Mouse (Mus musculus) kidney, adult 2 months (tissue): ENCODE results near the gene Ly6g6e. TPM values are rescaled to one million over a fixed set of nuclear protein-coding genes. Genes with fewer than 3 reads are reported as not detected.
"Not testable (repeated sequence)": the region's sequence is repeated elsewhere in the genome, so short reads cannot be mapped to it uniquely, and the experiment has no call there.

ENCODE experiments used
- DNase-seq: peaks from one replicate; pipeline ENCODE4 v3.0.0; 2021
- H3K27ac ChIP-seq: fragments of 200-500 bp; 2 replicates; pipeline ENCODE4 v1.5.1; 2012; ENCODE audit warnings: low read depth, low read length, control low read depth, inconsistent platforms; ENCODE audit not compliant: insufficient read depth
- H3K27me3 ChIP-seq: fragments of 200-500 bp; replicated peaks from 2 replicates; pipeline ENCODE4 v1.6.1; 2012; ENCODE audit warnings: mild to moderate bottlenecking, moderate library complexity, low read length, inconsistent platforms; ENCODE audit not compliant: control insufficient read depth, insufficient read depth
- H3K36me3 ChIP-seq: fragments of 200-500 bp; 2 replicates; pipeline ENCODE4 v1.6.1; 2012; ENCODE audit warnings: mild to moderate bottlenecking, moderate library complexity, low read length, inconsistent platforms; ENCODE audit not compliant: control insufficient read depth, insufficient read depth
- H3K4me1 ChIP-seq: fragments of 200-500 bp; 2 replicates; pipeline ENCODE4 v1.6.1; 2011; ENCODE audit warnings: low read length; ENCODE audit not compliant: control insufficient read depth, insufficient read depth
- H3K4me3 ChIP-seq: fragments of 200-500 bp; 2 replicates; pipeline ENCODE4 v1.5.1; 2011; ENCODE audit warnings: mild to moderate bottlenecking, low read depth, low read length, control low read depth; ENCODE audit not compliant: insufficient read depth
- CTCF ChIP-seq: fragments of 200-500 bp; conservative IDR thresholded peaks from 2 replicates; pipeline ENCODE4 v1.5.1; 2011; ENCODE audit warnings: low read depth, mild to moderate bottlenecking, control low read depth, low read length, moderate library complexity, mixed read lengths; ENCODE audit not compliant: insufficient read depth, insufficient read length
- POLR2A ChIP-seq: fragments of 200-500 bp; IDR thresholded peaks from one replicate; pipeline ENCODE4 v1.6.1; 2011; ENCODE audit warnings: low read depth, low read length, control low read depth
- WGBS: fragments of 180-500 bp; shearing (Covaris S2); methylation state at CpG from one replicate; pipeline ENCODE4 v1.1.7; 2018; 5-methylcytosine and 5-hydroxymethylcytosine counted together
- polyA plus RNA-seq: library from polyadenylated mRNA; depleted of rRNA; stranded (reverse); fragments of >200 nt; gene quantifications from 2 replicates; pipeline ENCODE4 v1.2.3, GENCODE M21; 2012; rRNA removed

Ly6g6e gene
- polyA plus RNA-seq, 1 experiment: 2.5 TPM

GRCm38 (mm10) chr17:35121871-35122303 lies 45.2 kb downstream of the Ly6g6e start, which contains the start of gene Csnk2b:
Gene Csnk2b (minus strand): TSS chr17:35122053.
- Histone ChIP-seq H3K27me3 (no peaks in the 10 kb centered on the region), H3K36me3 (peaks cover 3% of the 10 kb centered on the region; the same call in 1 of the 2 replicates), H3K4me1 (peaks cover 18% of the 10 kb centered on the region; the same call in 1 of the 2 replicates), H3K27ac (peak within 1 kb of the TSS; percentile 70), H3K4me3 (peak within 1 kb of the TSS; percentile 84)
- under 1% methylated on average over 19 of the region's 19 CpGs for WGBS
- TF ChIP-seq CTCF (peak; percentile 15; the same call in 1 of the 2 replicates), POLR2A (no peak)
- peak; percentile 67 for DNase-seq

DNA sequence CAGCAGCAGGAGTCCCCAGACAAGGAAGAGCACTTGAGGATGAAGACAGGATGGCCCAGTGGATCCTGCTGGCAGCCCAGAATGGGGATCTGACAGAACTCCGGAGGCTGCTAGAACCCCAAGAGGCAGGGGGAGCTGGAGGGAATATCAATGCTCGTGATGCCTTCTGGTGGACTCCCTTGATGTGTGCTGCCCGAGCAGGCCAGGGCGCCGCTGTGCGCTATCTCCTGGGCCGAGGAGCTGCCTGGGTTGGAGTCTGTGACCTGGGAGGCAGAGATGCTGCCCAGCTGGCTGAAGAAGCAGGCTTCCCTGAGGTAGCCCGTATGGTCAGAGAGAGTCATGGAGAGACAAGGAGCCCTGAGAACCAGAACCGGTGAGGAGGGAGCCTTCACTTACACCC lies 46.6 kb downstream of the Ly6g6e start:
- not testable (repeated sequence) for DNase-seq, H3K36me3 ChIP-seq, H3K4me3 ChIP-seq, H3K27ac ChIP-seq, H3K27me3 ChIP-seq
- H3K4me1 ChIP-seq: peaks cover 26% of the 10 kb centered on the region; the same call in 1 of the 2 replicates
- WGBS: 93% methylated on average over 9 of the region's 9 CpGs

GRCm38 (mm10) chr17:35124261-35124896 lies 47.7 kb downstream of the Ly6g6e start:
- not testable (repeated sequence) for H3K27me3 ChIP-seq, H3K4me3 ChIP-seq, H3K36me3 ChIP-seq
- Histone ChIP-seq H3K4me1 (peaks cover 26% of the 10 kb centered on the region; the same call in 1 of the 2 replicates), H3K27ac (peak overlapping the region; percentile 21; the same call in 1 of the 2 replicates)
- WGBS: 80% methylated on average over 12 of the region's 12 CpGs
- peak; percentile 62 for DNase-seq

DNA sequence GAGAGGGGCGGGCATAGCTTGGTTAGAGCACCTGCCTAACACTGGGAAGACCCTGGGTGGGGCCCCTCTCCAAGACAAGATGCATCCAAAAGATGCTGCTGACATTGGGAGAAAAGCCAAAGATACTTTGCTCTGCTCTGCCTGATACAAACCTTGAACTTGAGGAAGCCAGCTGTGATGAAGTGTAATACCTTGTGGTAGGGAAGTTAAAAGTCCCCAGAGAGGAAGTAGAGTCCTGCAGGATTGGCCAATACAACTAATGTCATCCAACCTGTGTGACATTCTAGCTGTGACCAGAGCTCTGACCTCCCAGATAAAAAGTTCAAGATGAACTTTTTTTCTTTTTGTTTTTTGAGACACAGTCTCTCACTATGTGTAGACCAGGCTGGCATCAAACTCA lies 48.4 kb downstream of the Ly6g6e start:
- H3K27ac ChIP-seq: peak overlapping the region; percentile 61; the same call in 1 of the 2 replicates
- peaks cover 25% of the 10 kb centered on the region; the same call in 1 of the 2 replicates for H3K4me1 ChIP-seq
- no peak for DNase-seq
- TF ChIP-seq POLR2A: no peak
- H3K36me3 ChIP-seq: no peaks in the 10 kb centered on the region; the same call in 1 of the 2 replicates
- H3K4me3 ChIP-seq: no peak overlapping the region
- H3K27me3 ChIP-seq: no peaks in the 10 kb centered on the region
- 96% methylated on average over 1 of the region's 1 CpGs for WGBS

- WGBS: 23% methylated on average over 6 of the region's 6 CpGs
- Histone ChIP-seq H3K36me3 (no peaks in the 10 kb centered on the region; the same call in 1 of the 2 replicates), H3K4me1 (peaks cover 23% of the 10 kb centered on the region; the same call in 1 of the 2 replicates), H3K27ac (peak overlapping the region; percentile 61; the same call in 1 of the 2 replicates), H3K4me3 (peak overlapping the region; percentile 96), H3K27me3 (no peaks in the 10 kb centered on the region)
- TF ChIP-seq POLR2A (no peak), CTCF (no peak)
- DNase-seq: peak; percentile 30
Observed at GRCm38 (mm10) chr17:35125578-35125977, 48.9 kb downstream of the Ly6g6e start.

DNA sequence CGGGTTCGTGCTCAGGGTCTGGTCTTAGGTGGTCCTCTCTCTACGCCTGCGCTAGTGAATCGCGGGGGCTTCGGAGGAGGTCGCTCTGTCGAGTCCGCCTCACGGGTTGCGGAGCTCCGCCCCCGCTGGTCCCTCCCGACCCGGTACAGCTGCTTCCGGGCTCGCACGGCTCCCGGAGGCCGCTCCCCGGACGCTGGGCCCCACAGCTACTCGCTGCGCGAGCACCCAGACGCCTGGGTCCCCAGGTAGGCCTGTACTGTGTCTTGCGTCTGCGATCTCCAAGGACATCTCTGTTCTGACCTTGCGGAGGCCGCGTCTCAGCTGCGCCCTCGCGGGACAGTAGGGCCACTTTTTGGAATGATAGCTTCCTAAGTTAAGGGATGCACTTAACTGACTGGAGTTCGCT lies 49.5 kb downstream of the Ly6g6e start, which contains the start of gene D17H6S53E:
Gene D17H6S53E (plus strand): TSS at position 168 of the 406 bp plus-strand sequence.
- Histone ChIP-seq H3K36me3 (no peaks in the 10 kb centered on the region; the same call in 1 of the 2 replicates), H3K4me1 (peaks cover 23% of the 10 kb centered on the region; the same call in 1 of the 2 replicates), H3K27ac (peak within 1 kb of the TSS; percentile 87), H3K4me3 (peak within 1 kb of the TSS; percentile 96), H3K27me3 (no peaks in the 10 kb centered on the region)
- WGBS: under 1% methylated on average over 36 of the region's 36 CpGs
- TF ChIP-seq CTCF (no peak), POLR2A (peak; percentile 48)
- peak; percentile 82 for DNase-seq

DNA sequence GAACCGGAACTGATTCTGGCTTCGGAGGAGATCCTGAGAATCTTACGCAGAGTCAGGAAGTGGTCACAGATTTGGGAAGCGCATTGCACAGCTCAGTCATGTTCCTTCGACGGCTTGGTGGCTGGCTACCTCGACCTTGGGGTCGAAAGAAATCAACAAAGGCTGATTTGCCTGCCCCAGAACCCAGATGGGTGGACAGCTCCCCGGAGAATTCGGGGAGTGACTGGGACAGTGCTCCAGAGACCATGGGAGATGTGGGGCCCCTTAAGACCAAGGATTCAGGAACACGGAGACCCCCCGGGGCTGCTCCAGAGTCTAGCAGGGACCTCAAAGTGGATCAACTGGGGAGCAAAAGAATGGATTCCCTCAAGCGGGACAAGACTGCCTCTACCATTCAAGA lies 50.3 kb downstream of the Ly6g6e start:
- no peaks in the 10 kb centered on the region for H3K27me3 ChIP-seq
- 52% methylated on average over 13 of the region's 13 CpGs for WGBS
- no peak for DNase-seq
- no peaks in the 10 kb centered on the region; the same call in 1 of the 2 replicates for H3K36me3 ChIP-seq
- peak overlapping the region; percentile 87; the same call in 1 of the 2 replicates for H3K27ac ChIP-seq
- no peak for TF ChIP-seq CTCF
- no peak for TF ChIP-seq POLR2A
- peak overlapping the region; percentile 96 for H3K4me3 ChIP-seq
- peaks cover 23% of the 10 kb centered on the region; the same call in 1 of the 2 replicates for H3K4me1 ChIP-seq

Other genes with a start within 250 kb of the Ly6g6e start
- gene Stk19, start 240.0 kb upstream of the Ly6g6e start, polyA plus RNA-seq: 35.7 and 36.7 TPM in 2 replicates
- gene Dxo, start 239.9 kb upstream of the Ly6g6e start, polyA plus RNA-seq: 52.6 and 59.2 TPM in 2 replicates
- gene Skiv2l, start 226.7 kb upstream of the Ly6g6e start, polyA plus RNA-seq: 58.2 and 69.5 TPM in 2 replicates
- gene Nelfe, start 226.5 kb upstream of the Ly6g6e start, polyA plus RNA-seq: 24.2 and 26.2 TPM in 2 replicates
- 191 and 199 TPM in 2 replicates for gene Cfb, start 214.4 kb upstream of the Ly6g6e start, polyA plus RNA-seq
- 9.4 and 10.8 TPM in 2 replicates for gene Zbtb12, start 197.4 kb upstream of the Ly6g6e start, polyA plus RNA-seq
- 0.05 TPM in 1 of 2 replicates, not detected in the other for gene Gm20547, start 194.9 kb upstream of the Ly6g6e start, polyA plus RNA-seq
- 62.9 and 73.4 TPM in 2 replicates for gene C2, start 178.6 kb upstream of the Ly6g6e start, polyA plus RNA-seq
- gene Ehmt2, start 178.4 kb upstream of the Ly6g6e start, polyA plus RNA-seq: 134 and 169 TPM in 2 replicates
- 73.5 and 88.1 TPM in 2 replicates for gene Slc44a4, start 162.4 kb upstream of the Ly6g6e start, polyA plus RNA-seq
- gene Neu1, start 145.6 kb upstream of the Ly6g6e start, polyA plus RNA-seq: 448 and 498 TPM in 2 replicates
- gene Hspa1b, start 117.7 kb upstream of the Ly6g6e start, polyA plus RNA-seq: 38.8 and 56.5 TPM in 2 replicates
- gene Gm20481, start 107.0 kb upstream of the Ly6g6e start, polyA plus RNA-seq: not detected in 2 replicates
- gene Hspa1a, start 104.7 kb upstream of the Ly6g6e start, polyA plus RNA-seq: 23.4 and 31.5 TPM in 2 replicates
- 0.33 and 0.58 TPM in 2 replicates for gene Hspa1l, start 104.2 kb upstream of the Ly6g6e start, polyA plus RNA-seq
- gene Lsm2, start 95.0 kb upstream of the Ly6g6e start, polyA plus RNA-seq: 70.2 and 88.2 TPM in 2 replicates
- 52.5 and 64.5 TPM in 2 replicates for gene Vars, start 75.9 kb upstream of the Ly6g6e start, polyA plus RNA-seq
- gene Vwa7, start 60.3 kb upstream of the Ly6g6e start, polyA plus RNA-seq: 0.80 and 0.89 TPM in 2 replicates
- 0.69 and 0.77 TPM in 2 replicates for gene Sapcd1, start 48.9 kb upstream of the Ly6g6e start, polyA plus RNA-seq
- gene Msh5, start 30.2 kb upstream of the Ly6g6e start, polyA plus RNA-seq: 1.6 and 2.4 TPM in 2 replicates
- 105 and 117 TPM in 2 replicates for gene Clic1, start 26.9 kb upstream of the Ly6g6e start, polyA plus RNA-seq
- gene Ddah2, start 17.9 kb upstream of the Ly6g6e start, polyA plus RNA-seq: 37.7 and 41.0 TPM in 2 replicates
- gene Ly6g6c, start 11.5 kb upstream of the Ly6g6e start, polyA plus RNA-seq: 0.13 and 0.16 TPM in 2 replicates
- gene Mpig6b, start 10.7 kb upstream of the Ly6g6e start, polyA plus RNA-seq: 0.46 and 0.66 TPM in 2 replicates
- 8.1 and 8.9 TPM in 2 replicates for gene Ly6g6d, start 1.2 kb downstream of the Ly6g6e start, polyA plus RNA-seq
- not detected in 2 replicates for gene Ly6g6f, start 8.7 kb downstream of the Ly6g6e start, polyA plus RNA-seq
- 156 and 217 TPM in 2 replicates for gene Abhd16a, start 12.4 kb downstream of the Ly6g6e start, polyA plus RNA-seq
- not detected in 2 replicates for gene Ly6g5c, start 31.4 kb downstream of the Ly6g6e start, polyA plus RNA-seq
- 0.81 and 1.0 TPM in 2 replicates for gene Ly6g5b, start 38.5 kb downstream of the Ly6g6e start, polyA plus RNA-seq
- 15.1 and 15.5 TPM in 2 replicates for gene Gpank1, start 44.6 kb downstream of the Ly6g6e start, polyA plus RNA-seq
- 434 and 474 TPM in 2 replicates for gene Csnk2b, start 45.2 kb downstream of the Ly6g6e start, polyA plus RNA-seq
- gene D17H6S53E, start 49.5 kb downstream of the Ly6g6e start, polyA plus RNA-seq: 10.7 and 12.9 TPM in 2 replicates
- 138 and 157 TPM in 2 replicates for gene Apom, start 55.1 kb downstream of the Ly6g6e start, polyA plus RNA-seq
- gene Bag6, start 58.3 kb downstream of the Ly6g6e start, polyA plus RNA-seq: 145 and 160 TPM in 2 replicates
- 237 and 272 TPM in 2 replicates for gene Prrc2a, start 88.0 kb downstream of the Ly6g6e start, polyA plus RNA-seq
- gene Aif1, start 99.2 kb downstream of the Ly6g6e start, polyA plus RNA-seq: 0.65 and 2.6 TPM in 2 replicates
- 9.4 and 17.7 TPM in 2 replicates for gene Lst1, start 111.5 kb downstream of the Ly6g6e start, polyA plus RNA-seq
- gene Ltb, start 117.5 kb downstream of the Ly6g6e start, polyA plus RNA-seq: 2.5 and 20.9 TPM in 2 replicates
- gene Tnf, start 125.1 kb downstream of the Ly6g6e start, polyA plus RNA-seq: 0.64 and 0.94 TPM in 2 replicates
- 0.08 and 1.1 TPM in 2 replicates for gene Lta, start 128.4 kb downstream of the Ly6g6e start, polyA plus RNA-seq
- gene Gm16181, start 143.9 kb downstream of the Ly6g6e start, polyA plus RNA-seq: not detected in 2 replicates
- 6.6 and 6.7 TPM in 2 replicates for gene Atp6v1g2, start 156.8 kb downstream of the Ly6g6e start, polyA plus RNA-seq
- 11.5 and 11.7 TPM in 2 replicates for gene Nfkbil1, start 158.9 kb downstream of the Ly6g6e start, polyA plus RNA-seq
- 203 and 206 TPM in 2 replicates for gene Ddx39b, start 164.8 kb downstream of the Ly6g6e start, polyA plus RNA-seq
- 340 and 351 TPM in 2 replicates for gene H2-D1, start 185.8 kb downstream of the Ly6g6e start, polyA plus RNA-seq
- 0.03 TPM in 1 of 2 replicates, not detected in the other for gene H2-Q1, start 243.5 kb downstream of the Ly6g6e start, polyA plus RNA-seq